17 mouse cellular contexts compared by ENCODE assay signal in the genomic region with DNA sequence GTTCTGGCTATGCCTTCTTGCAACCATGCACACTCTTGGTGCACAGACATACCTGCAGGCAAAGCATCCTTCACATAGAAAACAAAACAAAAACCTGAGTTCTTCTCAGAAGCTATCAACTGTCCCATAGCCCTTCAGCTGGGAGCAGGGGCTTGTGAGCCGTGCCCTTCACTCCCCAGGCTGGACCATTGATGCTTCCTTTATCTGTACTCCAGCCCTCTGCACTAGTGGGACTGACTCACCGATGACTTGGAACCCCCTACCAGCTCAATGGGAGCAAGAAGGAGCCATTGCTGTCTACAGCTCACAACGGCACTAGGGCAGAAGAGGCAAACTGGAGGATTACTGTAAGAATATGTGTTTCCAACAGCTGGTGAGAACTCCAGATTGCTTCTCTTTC.
DNase-seq lines count a peak whose midpoint lies in the region; ATAC-seq and TF ChIP-seq lines count a peak whose summit lies in the region.
"Had no signal": no experiment of that assay in that cellular context is flagged by ENCODE, and none has a peak within 500 bp of the region (broad histone marks: within the 10 kb centered on the region; RNA-seq: fewer than 3 reads in every experiment).

No protein-coding gene starts in this region.

- no peaks in the 10 kb centered on the region for H3K9me3 ChIP-seq in intestine, embryonic 14.5 days (ENCODE audit: control insufficient read depth, low read length)
- no peaks in the 10 kb centered on the region for H3K9me3 ChIP-seq in intestine, embryonic 16.5 days (ENCODE audit: control insufficient read depth, low read length)
- no peaks in the 10 kb centered on the region for H3K9me3 ChIP-seq in neural tube, embryonic 15.5 days (replicated peaks)
- no peaks in the 10 kb centered on the region for H3K9me3 ChIP-seq in liver, embryonic 14.5 days (ENCODE audit: control insufficient read depth, low read length)
- H3K9me3 ChIP-seq in stomach, postnatal 0 days (ENCODE audit: control insufficient read depth, low read length), result no peaks in the 10 kb centered on the region
- no peaks in the 10 kb centered on the region for H3K9me3 ChIP-seq in midbrain, postnatal 0 days (ENCODE audit: low read length)
- H3K9me3 ChIP-seq: embryonic facial prominence, embryonic 10.5 days; forebrain, embryonic 13.5 days; heart, embryonic 10.5 days; heart, embryonic 15.5 days; hindbrain, embryonic 13.5 days had no signal

- no peak for TF ChIP-seq EP300 in liver, embryonic 14.5 days (IDR thresholded peaks at IDR 0.05; ENCODE audit: low read depth)
- no peak for TF ChIP-seq EP300 in stomach, postnatal 0 days (optimal IDR thresholded peaks at IDR 0.05)

- no peak for ATAC-seq in intestine, embryonic 14.5 days (replicated peaks; ENCODE audit: low FRiP score, low TSS enrichment, low read depth)
- no peak for ATAC-seq in intestine, embryonic 16.5 days
- ATAC-seq in neural tube, embryonic 15.5 days (ENCODE audit: low FRiP score), result no peak
- no peak for ATAC-seq in liver, embryonic 14.5 days (ENCODE audit: insufficient read depth)
- ATAC-seq in stomach, postnatal 0 days (ENCODE audit: low FRiP score, low TSS enrichment), result no peak
- ATAC-seq in midbrain, postnatal 0 days (ENCODE audit: low FRiP score), result no peak
- ATAC-seq: forebrain, embryonic 13.5 days had no signal

- no peak overlapping the region for H3K27ac ChIP-seq in intestine, embryonic 14.5 days (ENCODE audit: low read depth)
- no peak overlapping the region for H3K27ac ChIP-seq in intestine, embryonic 16.5 days (ENCODE audit: low read length)
- no peak overlapping the region for H3K27ac ChIP-seq in neural tube, embryonic 15.5 days (replicated peaks)
- peak overlapping the region; percentile 70 for H3K27ac ChIP-seq in liver, embryonic 14.5 days
- no peak overlapping the region for H3K27ac ChIP-seq in stomach, postnatal 0 days (replicated peaks)
- H3K27ac ChIP-seq in midbrain, postnatal 0 days (ENCODE audit: low read depth, low read length), result no peak overlapping the region
- H3K27ac ChIP-seq: embryonic facial prominence, embryonic 10.5 days; forebrain, embryonic 13.5 days; heart, embryonic 10.5 days; heart, embryonic 15.5 days; hindbrain, embryonic 13.5 days had no signal

- H3K4me2 ChIP-seq in intestine, embryonic 14.5 days (ENCODE audit: low read length), result no peak overlapping the region
- no peak overlapping the region for H3K4me2 ChIP-seq in intestine, embryonic 16.5 days (ENCODE audit: low read depth, low read length)
- no peak overlapping the region for H3K4me2 ChIP-seq in neural tube, embryonic 15.5 days
- no peak overlapping the region for H3K4me2 ChIP-seq in liver, embryonic 14.5 days (ENCODE audit: low read depth)
- no peak overlapping the region for H3K4me2 ChIP-seq in stomach, postnatal 0 days (replicated peaks; ENCODE audit: low read depth)
- no peak overlapping the region for H3K4me2 ChIP-seq in midbrain, postnatal 0 days (ENCODE audit: low read depth, low read length, poor library complexity, severe bottlenecking)
- H3K4me2 ChIP-seq: forebrain, embryonic 13.5 days; heart, embryonic 15.5 days; hindbrain, embryonic 13.5 days had no signal

- DNase-seq in intestine, embryonic 14.5 days (ENCODE audit: low spot score), result peak; percentile 28
- DNase-seq in neural tube, embryonic 10.5 days (ENCODE audit: extremely low spot score, low spot score), result peak; percentile 9
- DNase-seq in liver, embryonic 14.5 days (ENCODE audit: low read depth in 3 of 3, low spot score in 3 of 3), result no peak
- peak; percentile 9 for DNase-seq in stomach, postnatal 0 days (ENCODE audit: low spot score)
- no peak for DNase-seq in frontal cortex, adult 2 months (ENCODE audit: extremely low spot score in 1 of 2, low spot score in 1 of 2)
- DNase-seq in midbrain, postnatal 0 days (ENCODE audit: low spot score), result no peak
- DNase-seq: cerebellum, adult 2 months; cerebellum, postnatal 10 days; gastrocnemius, postnatal 36 days; heart, postnatal 14 days had no signal

- H3K9ac ChIP-seq in intestine, embryonic 14.5 days (ENCODE audit: low read length), result no peak overlapping the region
- no peak overlapping the region for H3K9ac ChIP-seq in intestine, embryonic 16.5 days (ENCODE audit: low read depth, low read length)
- no peak overlapping the region for H3K9ac ChIP-seq in neural tube, embryonic 15.5 days (replicated peaks)
- no peak overlapping the region for H3K9ac ChIP-seq in liver, embryonic 14.5 days (replicated peaks)
- no peak overlapping the region for H3K9ac ChIP-seq in stomach, postnatal 0 days (ENCODE audit: low read length)
- H3K9ac ChIP-seq in midbrain, postnatal 0 days (replicated peaks; ENCODE audit: low read length, poor library complexity, severe bottlenecking), result no peak overlapping the region
- H3K9ac ChIP-seq: forebrain, embryonic 13.5 days; heart, embryonic 15.5 days; hindbrain, embryonic 13.5 days had no signal

- TF ChIP-seq CTCF in liver, embryonic 14.5 days (IDR thresholded peaks at IDR 0.05; ENCODE audit: low read depth), result no peak
- TF ChIP-seq CTCF in stomach, postnatal 0 days (IDR thresholded peaks at IDR 0.05; ENCODE audit: low read depth), result no peak
- TF ChIP-seq CTCF in midbrain, postnatal 0 days (IDR thresholded peaks at IDR 0.05), result no peak

- 89% methylated on average over 3 of the region's 3 CpGs for WGBS in intestine, embryonic 14.5 days
- 90% methylated on average over 3 of the region's 3 CpGs for WGBS in intestine, embryonic 16.5 days
- WGBS in neural tube, embryonic 15.5 days, result 95% methylated on average over 3 of the region's 3 CpGs
- WGBS in liver, embryonic 14.5 days (ENCODE audit: insufficient replicate concordance), result 61% methylated on average over 3 of the region's 3 CpGs
- 95% methylated on average over 3 of the region's 3 CpGs for WGBS in stomach, postnatal 0 days
- WGBS in midbrain, postnatal 0 days, result 96% methylated on average over 3 of the region's 3 CpGs

- no peak overlapping the region for H3K4me3 ChIP-seq in intestine, embryonic 14.5 days (ENCODE audit: low read depth, low read length)
- no peak overlapping the region for H3K4me3 ChIP-seq in intestine, embryonic 16.5 days (ENCODE audit: low read length)
- no peak overlapping the region for H3K4me3 ChIP-seq in neural tube, embryonic 15.5 days (replicated peaks)
- no peak overlapping the region for H3K4me3 ChIP-seq in liver, embryonic 14.5 days (ENCODE audit: insufficient read depth in 1 of 2, low read depth in 2 of 2, low read length in 2 of 2)
- no peak overlapping the region for H3K4me3 ChIP-seq in stomach, postnatal 0 days (ENCODE audit: low read depth, low read length)
- H3K4me3 ChIP-seq in midbrain, postnatal 0 days (ENCODE audit: low read depth, low read length), result no peak overlapping the region
- H3K4me3 ChIP-seq: embryonic facial prominence, embryonic 10.5 days; forebrain, embryonic 13.5 days; heart, embryonic 10.5 days; heart, embryonic 15.5 days; hindbrain, embryonic 13.5 days had no signal

- no peaks in the 10 kb centered on the region for H3K27me3 ChIP-seq in intestine, embryonic 14.5 days (replicated peaks; ENCODE audit: control insufficient read depth, insufficient read depth, low read length)
- H3K27me3 ChIP-seq in intestine, embryonic 16.5 days (replicated peaks; ENCODE audit: control insufficient read depth, insufficient read depth, low read length), result no peaks in the 10 kb centered on the region
- no peaks in the 10 kb centered on the region for H3K27me3 ChIP-seq in neural tube, embryonic 15.5 days (replicated peaks)
- no peaks in the 10 kb centered on the region for H3K27me3 ChIP-seq in liver, embryonic 14.5 days (ENCODE audit: control insufficient read depth, insufficient read depth, low read length)
- H3K27me3 ChIP-seq in stomach, postnatal 0 days (ENCODE audit: control insufficient read depth, insufficient read depth, low read length), result no peaks in the 10 kb centered on the region
- H3K27me3 ChIP-seq in midbrain, postnatal 0 days (ENCODE audit: insufficient read depth, low read length), result no peaks in the 10 kb centered on the region
- H3K27me3 ChIP-seq: forebrain, embryonic 13.5 days; heart, embryonic 15.5 days; hindbrain, embryonic 13.5 days had no signal

- H3K4me1 ChIP-seq in intestine, embryonic 14.5 days (replicated peaks; ENCODE audit: control insufficient read depth, insufficient read depth, low read length), result no peaks in the 10 kb centered on the region
- H3K4me1 ChIP-seq in intestine, embryonic 16.5 days (ENCODE audit: control insufficient read depth, insufficient read depth, low read length), result no peaks in the 10 kb centered on the region
- no peaks in the 10 kb centered on the region for H3K4me1 ChIP-seq in neural tube, embryonic 15.5 days
- H3K4me1 ChIP-seq in liver, embryonic 14.5 days (replicated peaks; ENCODE audit: control insufficient read depth in 2 of 2, insufficient read depth in 2 of 2, low read length in 1 of 2), result peaks cover 23 to 33% of the 10 kb centered on the region in 2 experiments
- H3K4me1 ChIP-seq in stomach, postnatal 0 days (replicated peaks; ENCODE audit: control insufficient read depth, insufficient read depth), result no peaks in the 10 kb centered on the region
- H3K4me1 ChIP-seq in midbrain, postnatal 0 days (ENCODE audit: insufficient read depth, low read length), result no peaks in the 10 kb centered on the region
- H3K4me1 ChIP-seq: forebrain, embryonic 13.5 days; heart, embryonic 15.5 days; hindbrain, embryonic 13.5 days had no signal

- H3K36me3 ChIP-seq in intestine, embryonic 14.5 days (ENCODE audit: control insufficient read depth, insufficient read depth, low read length), result no peaks in the 10 kb centered on the region
- no peaks in the 10 kb centered on the region for H3K36me3 ChIP-seq in intestine, embryonic 16.5 days (ENCODE audit: control insufficient read depth, insufficient read depth, low read length)
- no peaks in the 10 kb centered on the region for H3K36me3 ChIP-seq in neural tube, embryonic 15.5 days
- no peaks in the 10 kb centered on the region for H3K36me3 ChIP-seq in liver, embryonic 14.5 days (replicated peaks; ENCODE audit: control insufficient read depth, insufficient read depth, low read depth)
- no peaks in the 10 kb centered on the region for H3K36me3 ChIP-seq in stomach, postnatal 0 days (ENCODE audit: control insufficient read depth, insufficient read depth, low read length)
- H3K36me3 ChIP-seq in midbrain, postnatal 0 days (ENCODE audit: insufficient read depth, low read length), result no peaks in the 10 kb centered on the region
- H3K36me3 ChIP-seq: embryonic facial prominence, embryonic 10.5 days; heart, embryonic 10.5 days; heart, embryonic 15.5 days; hindbrain, embryonic 13.5 days had no signal

Comparison
In these comparisons a context has a peak if more than half of its experiments do, and no peak if none do; other contexts are left out.
1. DNase-seq: peak in intestine, embryonic 14.5 days (single experiment), neural tube, embryonic 10.5 days (single experiment) and stomach, postnatal 0 days (single experiment); none in liver, embryonic 14.5 days (0 of 3), frontal cortex, adult 2 months (0 of 2) and midbrain, postnatal 0 days (single experiment).